Mouse (Mus musculus) lung, postnatal 36 days (tissue): ENCODE data around the gene 4930518I15Rik.
"Not testable (repeated sequence)": the region's sequence is repeated elsewhere in the genome, so short reads cannot be mapped to it uniquely, and the experiment has no call there.

Experiments
- DNase-seq: peaks from one replicate; pipeline ENCODE4 v3.0.0; 2022; ENCODE audit warnings: mixed read lengths

The 4930518I15Rik gene

GRCm38 (mm10) chr2:156841841-156842706 is 15.7 kb downstream of the 4930518I15Rik start:
- no peak for DNase-seq

GRCm38 (mm10) chr2:156841028-156841840 is 16.5 kb downstream of the 4930518I15Rik start:
- DNase-seq, result peak; percentile 51

GRCm38 (mm10) chr2:156840301-156841027 is 17.3 kb downstream of the 4930518I15Rik start:
- DNase-seq, result no peak

- DNase-seq, result peak; percentile 70
Measured at GRCm38 (mm10) chr2:156839319-156840191, 18.2 kb downstream of the 4930518I15Rik start, which contains the start of gene Tgif2. TSS of gene Tgif2 (plus strand) at chr2:156840007.

GRCm38 (mm10) chr2:156838839-156839238 is 18.9 kb downstream of the 4930518I15Rik start:
- DNase-seq, result no peak

GRCm38 (mm10) chr2:156834336-156834735 is 23.4 kb downstream of the 4930518I15Rik start:
- DNase-seq, result no peak

- not testable (repeated sequence) for DNase-seq
Measured at GRCm38 (mm10) chr2:156825128-156825527, 32.6 kb downstream of the 4930518I15Rik start.

- no peak for DNase-seq
Measured at GRCm38 (mm10) chr2:156816116-156816515, 41.6 kb downstream of the 4930518I15Rik start.

- no peak for DNase-seq
Measured at GRCm38 (mm10) chr2:156815412-156815811, 42.3 kb downstream of the 4930518I15Rik start.

- DNase-seq, result no peak
Measured at GRCm38 (mm10) chr2:156814893-156815292, 42.9 kb downstream of the 4930518I15Rik start.

- DNase-seq, result peak; percentile 11
Measured at GRCm38 (mm10) chr2:156814344-156814801, 43.4 kb downstream of the 4930518I15Rik start.

- no peak for DNase-seq
Measured at GRCm38 (mm10) chr2:156811556-156811955, 46.2 kb downstream of the 4930518I15Rik start.

- DNase-seq, result peak; percentile 42
Measured at GRCm38 (mm10) chr2:156810716-156811115, 47.0 kb downstream of the 4930518I15Rik start.

- peak; percentile 88 for DNase-seq
Measured at GRCm38 (mm10) chr2:156809579-156809978, 48.2 kb downstream of the 4930518I15Rik start.

GRCm38 (mm10) chr2:156806886-156807285 is 50.9 kb downstream of the 4930518I15Rik start:
- no peak for DNase-seq
